Mouse (Mus musculus): ENCODE measurements around the gene Eid3. TPM values are rescaled to one million over a fixed set of nuclear protein-coding genes. Genes with fewer than 3 reads are reported as not detected.
A peak's percentile ranks its signal among the peaks of the same experiment; 100 is the strongest.

Gene Eid3
- total and polyA plus RNA-seq, 3 experiments: 1.4 to 3.5 (median 1.5) TPM

DNA sequence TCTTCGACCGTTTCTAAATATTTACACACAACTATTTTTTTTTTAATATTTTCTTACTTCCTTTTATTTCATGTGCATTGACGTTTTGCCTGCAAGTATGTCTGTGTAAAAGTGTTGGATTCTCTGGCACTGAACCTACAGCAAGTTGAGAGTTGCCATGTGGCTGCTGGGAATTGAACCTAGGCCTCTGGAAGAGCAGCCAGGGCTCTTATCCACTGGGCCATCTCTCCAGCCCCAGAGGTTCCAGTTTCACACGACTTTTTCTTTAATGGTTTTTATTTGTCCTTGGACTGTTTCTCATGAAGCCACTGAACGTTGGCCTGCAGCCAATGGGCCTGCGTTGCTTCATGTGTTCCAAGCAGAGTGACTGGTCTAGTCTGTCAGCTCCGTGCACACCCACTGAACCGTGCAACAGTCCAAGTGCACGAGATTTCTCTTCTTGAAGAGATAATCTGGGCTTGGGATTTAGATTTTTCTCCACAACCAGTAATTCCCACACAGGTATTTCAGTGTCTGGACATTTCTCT is 23.1 kb downstream of the Eid3 start:
- Histone ChIP-seq H3K4me1 (ENCODE audit: control insufficient read depth in 1 of 2, insufficient read depth in 2 of 2) (no peaks in the 10 kb centered on the region), H3K9ac (ENCODE audit: insufficient read depth, low read depth) (no peak overlapping the region), H3K9me3 (replicated peaks; ENCODE audit: low read length) (no peaks in the 10 kb centered on the region), H3K4me3 (replicated peaks in 1 of 3; ENCODE audit: low read depth in 2 of 3, low read length in 2 of 3, poor library complexity in 1 of 3) (no peak overlapping the region), H3K27ac (ENCODE audit: insufficient read depth, low read depth) (no peak overlapping the region), H3K79me2 (replicated peaks; ENCODE audit: control insufficient read depth, extremely low read depth, insufficient read depth, poor library complexity, severe bottlenecking) (no peaks in the 10 kb centered on the region), H3K4me2 (ENCODE audit: insufficient read depth, low read depth, poor library complexity, severe bottlenecking) (no peak overlapping the region), H3K27me3 (replicated peaks) (no peaks in the 10 kb centered on the region), H3K36me3 (replicated peaks in 1 of 2; ENCODE audit: control insufficient read depth in 1 of 2, insufficient read depth in 1 of 2, low read length in 1 of 2) (peaks cover 76 to 96% of the 10 kb centered on the region in 2 experiments)
- no peak for TF ChIP-seq E2F4 (IDR thresholded peaks at IDR 0.05; ENCODE audit: insufficient replicate concordance, low read depth, low read length)
- TF ChIP-seq KAT2A (IDR thresholded peaks at IDR 0.05; ENCODE audit: insufficient replicate concordance, low read length): no peak
- no peak for TF ChIP-seq BHLHE40 (IDR thresholded peaks at IDR 0.05; ENCODE audit: low read depth, low read length)
- TF ChIP-seq TBP (conservative IDR thresholded peaks at IDR 0.05; ENCODE audit: low read depth, low read length): no peak
- TF ChIP-seq CHD1 (IDR thresholded peaks at IDR 0.05; ENCODE audit: low read depth, low read length): no peak
- no peak for TF ChIP-seq SIN3A (IDR thresholded peaks at IDR 0.05; ENCODE audit: low read length)
- no peak for TF ChIP-seq MAFK (IDR thresholded peaks at IDR 0.05; ENCODE audit: insufficient replicate concordance, low read length)
- TF ChIP-seq USF2 (conservative IDR thresholded peaks at IDR 0.05; ENCODE audit: low read depth, low read length): no peak
- no peak for TF ChIP-seq ZKSCAN1 (IDR thresholded peaks at IDR 0.05; ENCODE audit: borderline replicate concordance, low read depth, low read length)
- TF ChIP-seq HCFC1 (IDR thresholded peaks at IDR 0.05; ENCODE audit: low read depth, low read length): no peak
- no peak for TF ChIP-seq TCF12 (IDR thresholded peaks at IDR 0.05; ENCODE audit: low read depth, low read length)
- no peak for TF ChIP-seq NRF1 (IDR thresholded peaks at IDR 0.05; ENCODE audit: low read depth, low read length)
- TF ChIP-seq RAD21 (IDR thresholded peaks at IDR 0.05; ENCODE audit: low read depth, low read length): no peak
- no peak for TF ChIP-seq ZC3H11A (IDR thresholded peaks at IDR 0.05; ENCODE audit: low read depth, low read length)
- no peak for TF ChIP-seq GABPA (IDR thresholded peaks at IDR 0.05; ENCODE audit: insufficient replicate concordance, low read depth, low read length)
- no peak for DNase-seq (ENCODE audit: extremely low read depth)
- dilution Hi-C loops (cut with MboI; ENCODE audit: extremely low pct_ligation_motif_present, extremely low pct_unique_long_range_greater_than_20kb, low sequenced_read_pairs): no loop called here
- in situ Hi-C loops (cut with MboI; ENCODE audit: low pct_ligation_motif_present, low pct_unique_long_range_greater_than_20kb, low sequenced_read_pairs): no loop called here

DNA sequence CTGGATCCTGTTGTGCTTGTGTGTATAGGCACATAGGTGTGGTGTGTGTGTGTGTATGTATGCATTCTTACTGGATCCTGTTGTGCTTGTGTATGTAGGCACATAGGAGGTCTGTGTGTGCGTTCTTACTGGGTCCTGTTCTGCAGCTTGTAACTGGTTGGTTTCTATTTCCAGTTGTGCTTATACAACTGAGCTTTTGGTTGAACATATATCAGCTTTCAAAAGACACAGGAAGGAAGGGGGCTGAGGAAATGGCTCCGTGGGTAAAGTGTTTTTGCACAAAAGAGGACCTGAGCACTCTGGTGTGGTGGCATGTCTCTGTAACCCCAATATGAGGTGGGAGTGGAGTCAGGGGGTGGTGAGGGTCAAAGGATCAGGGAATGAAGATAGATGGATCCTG is 24.5 kb downstream of the Eid3 start:
- TF ChIP-seq POLR2AphosphoS2 (IDR thresholded peaks at IDR 0.05; ENCODE audit: low read depth, low read length): no peak
- TF ChIP-seq SIN3A (IDR thresholded peaks at IDR 0.05; ENCODE audit: low read length): no peak
- TF ChIP-seq TCF12 (IDR thresholded peaks at IDR 0.05; ENCODE audit: low read depth, low read length): no peak
- no peak for TF ChIP-seq E2F4 (IDR thresholded peaks at IDR 0.05; ENCODE audit: insufficient replicate concordance, low read depth, low read length)
- TF ChIP-seq USF1 (IDR thresholded peaks at IDR 0.05; ENCODE audit: low read depth, low read length): no peak
- no peak for TF ChIP-seq CHD1 (IDR thresholded peaks at IDR 0.05; ENCODE audit: low read depth, low read length)
- no peak for TF ChIP-seq MXI1 (IDR thresholded peaks at IDR 0.05; ENCODE audit: low read depth, low read length)
- no peak for TF ChIP-seq UBTF (IDR thresholded peaks at IDR 0.05; ENCODE audit: low read depth, low read length)
- no peak for TF ChIP-seq MEF2A (IDR thresholded peaks at IDR 0.05; ENCODE audit: borderline replicate concordance, low read depth, low read length)
- no peak for TF ChIP-seq MAFK (IDR thresholded peaks at IDR 0.05; ENCODE audit: insufficient replicate concordance, low read length)
- no peak for TF ChIP-seq IRF4 (IDR thresholded peaks at IDR 0.05; ENCODE audit: low read depth, low read length)
- no peak for TF ChIP-seq NRF1 (IDR thresholded peaks at IDR 0.05; ENCODE audit: low read depth, low read length)
- TF ChIP-seq JUN (IDR thresholded peaks at IDR 0.05; ENCODE audit: insufficient read depth, low read depth, low read length): no peak
- H3K4me3 ChIP-seq (replicated peaks in 1 of 3; ENCODE audit: low read depth in 2 of 3, low read length in 2 of 3, poor library complexity in 1 of 3): no peak overlapping the region
- no peak overlapping the region for H3K9ac ChIP-seq (ENCODE audit: insufficient read depth, low read depth)
- H3K9me3 ChIP-seq (replicated peaks; ENCODE audit: low read length): peaks cover 4% of the 10 kb centered on the region
- no peaks in the 10 kb centered on the region for H3K79me2 ChIP-seq (replicated peaks; ENCODE audit: control insufficient read depth, extremely low read depth, insufficient read depth, poor library complexity, severe bottlenecking)
- H3K4me2 ChIP-seq (ENCODE audit: insufficient read depth, low read depth, poor library complexity, severe bottlenecking): no peak overlapping the region
- in situ Hi-C loops (cut with MboI; ENCODE audit: low pct_ligation_motif_present, low pct_unique_long_range_greater_than_20kb, low sequenced_read_pairs) (no loop called here), dilution Hi-C loops (cut with MboI; ENCODE audit: extremely low pct_ligation_motif_present, extremely low pct_unique_long_range_greater_than_20kb, low sequenced_read_pairs) (no loop called here)
- no peaks in the 10 kb centered on the region for H3K4me1 ChIP-seq (ENCODE audit: control insufficient read depth in 1 of 2, insufficient read depth in 2 of 2)
- no peak for DNase-seq (ENCODE audit: extremely low read depth)
- 0 out of 2 replicates have a peak overlapping the region, but pooled peaks have one; percentile 2 for H3K27ac ChIP-seq (ENCODE audit: insufficient read depth, low read depth)
- H3K36me3 ChIP-seq (replicated peaks in 1 of 2; ENCODE audit: control insufficient read depth in 1 of 2, insufficient read depth in 1 of 2, low read length in 1 of 2): peaks cover 78 to 96% of the 10 kb centered on the region in 2 experiments
- H3K27me3 ChIP-seq (replicated peaks): no peaks in the 10 kb centered on the region
